Mouse (Mus musculus) lung, embryonic 14.5 days (tissue): Measurements from ENCODE around the gene Vwc2l. TPM values are rescaled to one million over a fixed set of nuclear protein-coding genes. Genes with fewer than 3 reads are reported as not detected.
A peak's percentile ranks its signal among the peaks of the same experiment; 100 is the strongest.

Experiments used
- ATAC-seq: fragments of 200-750 bp; cut with Nextera tagmentation; 2 replicates; pipeline ENCODE4 v1.8.0; 2017; ENCODE audit warnings: mild to moderate bottlenecking, moderate TSS enrichment, moderate library complexity; ENCODE audit not compliant: insufficient read depth
- DNase-seq: peaks from one replicate; pipeline ENCODE4 v3.0.0-alpha.2; 2015
- H3K27ac ChIP-seq: fragments of 300-500 bp; sonication (generic); 2 replicates; pipeline ENCODE4 v1.5.1; 2014; ENCODE audit warnings: low read depth, mild to moderate bottlenecking, moderate library complexity
- H3K27me3 ChIP-seq: fragments of 300-500 bp; sonication (generic); 2 replicates; pipeline ENCODE4 v1.6.1; 2014; ENCODE audit warnings: low read length, control low read depth; ENCODE audit not compliant: insufficient read depth
- H3K36me3 ChIP-seq: fragments of 300-500 bp; sonication (generic); 2 replicates; pipeline ENCODE4 v1.6.1; 2014; ENCODE audit warnings: control low read depth; ENCODE audit not compliant: insufficient read depth
- H3K4me1 ChIP-seq: fragments of 300-500 bp; sonication (generic); 2 replicates; pipeline ENCODE4 v1.6.1; 2014; ENCODE audit warnings: antibody characterized with exemption, control low read depth; ENCODE audit not compliant: insufficient read depth
- H3K4me2 ChIP-seq: fragments of 300-500 bp; sonication (generic); 2 replicates; pipeline ENCODE4 v1.6.1; 2014; ENCODE audit warnings: mild to moderate bottlenecking
- H3K4me3 ChIP-seq: fragments of 300-500 bp; sonication (generic); 2 replicates; pipeline ENCODE4 v1.5.1; 2014; ENCODE audit warnings: low read depth, low read length
- H3K9ac ChIP-seq: fragments of 300-500 bp; sonication (generic); 2 replicates; pipeline ENCODE4 v1.6.1; 2014
- H3K9me3 ChIP-seq: fragments of 300-500 bp; sonication (generic); 2 replicates; pipeline ENCODE4 v1.6.1; 2016; ENCODE audit warnings: low read depth, low read length, control low read depth
- CTCF ChIP-seq: IDR thresholded peaks from 2 replicates; pipeline ENCODE4 v1.5.1; 2016; ENCODE audit warnings: antibody characterized with exemption, low read depth
- WGBS: fragments of 180-500 bp; shearing (Covaris S2); extraction: QIAGEN DNeasy Blood & Tissue Kit; methylation state at CpG from one replicate; pipeline ENCODE4 v1.1.7; 2014; 5-methylcytosine and 5-hydroxymethylcytosine counted together
- polyA plus RNA-seq: library from polyadenylated mRNA; unstranded; fragments of >200 nt; fragmentation: Nextera tagmentation; extraction: Ambion mirVana; gene quantifications from 2 replicates; pipeline ENCODE4 v1.2.1, GENCODE M21; 2014

The Vwc2l gene
- polyA plus RNA-seq, 1 experiment from 2014 or later, result not detected

DNA sequence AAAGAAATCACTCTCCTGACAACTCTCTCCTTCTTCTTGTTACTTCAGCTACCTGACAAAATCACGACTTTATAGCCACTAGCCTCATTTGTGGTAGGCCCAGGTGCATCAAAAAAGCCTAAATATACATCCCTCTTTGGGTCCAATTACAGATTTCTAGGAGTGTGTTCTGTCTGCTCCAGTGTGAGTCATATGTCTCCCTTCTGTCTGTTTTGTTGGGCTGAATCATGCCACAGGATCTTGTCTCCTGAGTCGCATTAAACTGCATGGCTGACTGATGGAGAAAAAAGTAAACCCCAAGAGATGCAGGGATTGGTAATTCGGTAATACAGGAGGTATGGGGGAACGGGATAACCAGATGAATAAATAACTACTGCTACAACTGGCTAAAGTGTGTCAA, 69.6 kb downstream of the Vwc2l start:
- no peak for TF ChIP-seq CTCF
- H3K27ac ChIP-seq, result no peak overlapping the region
- no peak for DNase-seq
- H3K4me3 ChIP-seq, result no peak overlapping the region
- no peaks in the 10 kb centered on the region for H3K4me1 ChIP-seq
- no peaks in the 10 kb centered on the region for H3K36me3 ChIP-seq
- H3K9ac ChIP-seq, result no peak overlapping the region
- H3K4me2 ChIP-seq, result no peak overlapping the region
- no peaks in the 10 kb centered on the region for H3K9me3 ChIP-seq
- 75% methylated on average over 4 of the region's 4 CpGs for WGBS
- H3K27me3 ChIP-seq, result no peaks in the 10 kb centered on the region
- no peak for ATAC-seq

DNA sequence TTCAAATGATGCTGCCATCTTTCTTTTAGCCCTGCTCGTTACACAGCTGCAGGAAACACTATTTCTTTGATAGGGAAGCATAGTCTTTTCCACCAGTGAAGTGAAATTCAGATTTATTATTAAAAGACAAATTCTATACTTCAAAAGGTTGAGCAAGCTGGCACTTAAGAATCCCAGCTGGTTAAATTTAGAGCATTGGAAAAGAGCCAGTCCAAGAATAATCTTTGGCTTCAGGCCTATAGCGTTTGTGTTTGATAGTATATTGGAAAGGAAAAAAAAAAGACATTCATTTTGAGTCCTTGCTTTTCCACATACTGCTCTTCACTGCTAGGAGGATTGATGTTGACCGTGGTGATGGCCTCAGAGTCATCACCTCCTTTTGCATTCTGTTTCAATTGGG, 77.9 kb downstream of the Vwc2l start:
- Histone ChIP-seq H3K27me3 (no peaks in the 10 kb centered on the region), H3K9ac (no peak overlapping the region), H3K27ac (no peak overlapping the region), H3K4me1 (no peaks in the 10 kb centered on the region), H3K4me2 (no peak overlapping the region), H3K36me3 (no peaks in the 10 kb centered on the region), H3K9me3 (no peaks in the 10 kb centered on the region), H3K4me3 (no peak overlapping the region)
- 44% methylated on average over 3 of the region's 3 CpGs for WGBS
- no peak for TF ChIP-seq CTCF
- ATAC-seq (peak; percentile 28; the same call in 1 of the 2 replicates), DNase-seq (peak; percentile 73)

GRCm38 (mm10) chr1:70823111-70823510, 97.6 kb downstream of the Vwc2l start:
- no peak for TF ChIP-seq CTCF
- Histone ChIP-seq H3K9ac (no peak overlapping the region), H3K27me3 (no peaks in the 10 kb centered on the region), H3K27ac (no peak overlapping the region), H3K36me3 (no peaks in the 10 kb centered on the region), H3K4me1 (no peaks in the 10 kb centered on the region), H3K4me2 (no peak overlapping the region), H3K4me3 (no peak overlapping the region), H3K9me3 (no peaks in the 10 kb centered on the region)
- no peak for ATAC-seq
- DNase-seq, result peak; percentile 10
- WGBS, result 31% methylated on average over 2 of the region's 2 CpGs

GRCm38 (mm10) chr1:70833262-70833661, 107.7 kb downstream of the Vwc2l start:
- ATAC-seq, result no peak
- Histone ChIP-seq H3K4me3 (no peak overlapping the region), H3K27ac (no peak overlapping the region)

GRCm38 (mm10) chr1:70842222-70842621, 116.7 kb downstream of the Vwc2l start:
- peak; percentile 24; the same call in 1 of the 2 replicates for ATAC-seq
- peak; percentile 67 for DNase-seq

More at GRCm38 (mm10) chr1:70833262-70833661, 107.7 kb downstream of the Vwc2l start:
- 78% methylated on average over 3 of the region's 3 CpGs for WGBS
- H3K9me3 ChIP-seq, result no peaks in the 10 kb centered on the region
- H3K27me3 ChIP-seq, result no peaks in the 10 kb centered on the region
- no peaks in the 10 kb centered on the region for H3K36me3 ChIP-seq
- no peaks in the 10 kb centered on the region for H3K4me1 ChIP-seq
- H3K9ac ChIP-seq, result no peak overlapping the region
- peak; percentile 44 for TF ChIP-seq CTCF
- no peak overlapping the region for H3K4me2 ChIP-seq
- no peak for DNase-seq

DNA sequence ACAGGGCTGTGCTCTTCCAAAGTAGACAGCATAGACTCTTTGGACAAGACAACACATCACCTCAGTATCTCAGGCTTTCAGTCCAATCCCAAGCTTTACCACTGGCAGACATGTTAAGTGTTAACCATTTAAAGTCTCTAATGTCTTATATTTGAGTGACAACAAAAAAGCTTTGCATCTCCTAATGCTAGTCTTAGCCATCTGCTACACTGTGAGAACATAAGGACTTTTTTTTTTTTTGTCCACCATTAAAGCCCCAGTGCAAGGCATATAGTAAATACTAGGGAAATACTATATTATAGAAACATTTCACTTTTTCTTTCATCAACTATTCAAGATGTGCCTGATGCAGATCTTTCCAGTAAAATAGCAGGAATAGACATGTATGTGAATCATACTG, 119.8 kb downstream of the Vwc2l start:
- Histone ChIP-seq H3K4me2 (no peak overlapping the region), H3K4me1 (no peaks in the 10 kb centered on the region), H3K9me3 (no peaks in the 10 kb centered on the region), H3K27me3 (no peaks in the 10 kb centered on the region), H3K36me3 (no peaks in the 10 kb centered on the region), H3K4me3 (no peak overlapping the region), H3K9ac (no peak overlapping the region), H3K27ac (no peak overlapping the region)
- ATAC-seq (no peak), DNase-seq (no peak)
- no peak for TF ChIP-seq CTCF

More at GRCm38 (mm10) chr1:70842222-70842621, 116.7 kb downstream of the Vwc2l start:
- no peaks in the 10 kb centered on the region for H3K27me3 ChIP-seq
- WGBS, result 60% methylated on average over 7 of the region's 7 CpGs
- H3K27ac ChIP-seq, result no peak overlapping the region
- H3K36me3 ChIP-seq, result no peaks in the 10 kb centered on the region
- no peaks in the 10 kb centered on the region for H3K4me1 ChIP-seq
- H3K9ac ChIP-seq, result no peak overlapping the region
- no peak for TF ChIP-seq CTCF
- no peak overlapping the region for H3K4me3 ChIP-seq
- H3K4me2 ChIP-seq, result no peak overlapping the region
- no peaks in the 10 kb centered on the region for H3K9me3 ChIP-seq

GRCm38 (mm10) chr1:70851633-70852390, 126.3 kb downstream of the Vwc2l start:
- DNase-seq, result peak; percentile 5

More at GRCm38 (mm10) chr1:70851633-70852390, 126.3 kb downstream of the Vwc2l start:
- Histone ChIP-seq H3K36me3 (no peaks in the 10 kb centered on the region), H3K9ac (no peak overlapping the region), H3K27ac (no peak overlapping the region), H3K4me3 (no peak overlapping the region), H3K4me1 (no peaks in the 10 kb centered on the region), H3K9me3 (no peaks in the 10 kb centered on the region), H3K4me2 (no peak overlapping the region), H3K27me3 (no peaks in the 10 kb centered on the region)
- no peak for TF ChIP-seq CTCF
- 58% methylated on average over 12 of the region's 12 CpGs for WGBS
- ATAC-seq, result no peak
